In genomic region chr3:48846049-48846653, GRCm38 (mm10) we compare ENCODE assay signal across 9 mouse cellular contexts.
DNase-seq lines count a peak whose midpoint lies in the region; ATAC-seq lines count a peak whose summit lies in the region.
"Had no signal": no experiment of that assay in that cellular context is flagged by ENCODE, and none has a peak within 500 bp of the region (broad histone marks: within the 10 kb centered on the region; RNA-seq: fewer than 3 reads in every experiment).

No protein-coding gene starts in this region.

- no peak overlapping the region for H3K27ac ChIP-seq in heart, embryonic 11.5 days (ENCODE audit: low read depth, low read length)
- no peak overlapping the region for H3K27ac ChIP-seq in midbrain, embryonic 14.5 days (replicated peaks; ENCODE audit: low read depth, low read length)

- no peaks in the 10 kb centered on the region for H3K9me3 ChIP-seq in heart, embryonic 11.5 days (replicated peaks; ENCODE audit: control insufficient read depth, low read length)
- no peaks in the 10 kb centered on the region for H3K9me3 ChIP-seq in midbrain, embryonic 14.5 days (ENCODE audit: control insufficient read depth, low read length)
- H3K9me3 ChIP-seq: megakaryocyte, embryonic 14.5 days had no signal

- no peaks in the 10 kb centered on the region for H3K4me1 ChIP-seq in heart, embryonic 11.5 days (ENCODE audit: control insufficient read depth, insufficient read depth, low read length)
- no peaks in the 10 kb centered on the region for H3K4me1 ChIP-seq in midbrain, embryonic 14.5 days (ENCODE audit: control insufficient read depth, insufficient read depth, low read length)
- H3K4me1 ChIP-seq: megakaryocyte, embryonic 14.5 days had no signal

- no peak overlapping the region for H3K4me3 ChIP-seq in heart, embryonic 11.5 days (ENCODE audit: low read depth, low read length)
- no peak overlapping the region for H3K4me3 ChIP-seq in midbrain, embryonic 14.5 days (replicated peaks; ENCODE audit: low read depth, low read length)
- H3K4me3 ChIP-seq: megakaryocyte, embryonic 14.5 days had no signal

- no peak overlapping the region for H3K4me2 ChIP-seq in heart, embryonic 11.5 days
- no peak overlapping the region for H3K4me2 ChIP-seq in midbrain, embryonic 14.5 days (ENCODE audit: low read length)

- DNase-seq in heart, adult 18-20 months: peak; percentile 9 to 62
- peak; percentile 67 for DNase-seq in MN1 (ENCODE audit: low spot score)
- peak; percentile 42 to 81 for DNase-seq in cerebellum, postnatal 25 days
- DNase-seq in gastrocnemius, postnatal 10 days: peak; percentile 72
- DNase-seq in left cerebral cortex, adult 11 months (ENCODE audit: low spot score): peak; percentile 63
- peak; percentile 96 for DNase-seq in midbrain, embryonic 14.5 days
- peak; percentile 73 for DNase-seq in urinary bladder, postnatal 14 days (ENCODE audit: low spot score)

- H3K9ac ChIP-seq in heart, embryonic 11.5 days (ENCODE audit: low read depth, low read length): no peak overlapping the region
- H3K9ac ChIP-seq in midbrain, embryonic 14.5 days (replicated peaks; ENCODE audit: low read length): no peak overlapping the region

- ATAC-seq in heart, embryonic 11.5 days (replicated peaks; ENCODE audit: insufficient number of reproducible peaks, low FRiP score, low TSS enrichment): no peak
- peak; percentile 64 for ATAC-seq in midbrain, embryonic 14.5 days (ENCODE audit: low FRiP score, low TSS enrichment)

- 52% methylated on average over 6 of the region's 6 CpGs for WGBS in heart, embryonic 11.5 days (ENCODE audit: insufficient replicate concordance)
- WGBS in midbrain, embryonic 14.5 days: 43% methylated on average over 6 of the region's 6 CpGs

- H3K27me3 ChIP-seq in heart, embryonic 11.5 days (ENCODE audit: control insufficient read depth, insufficient read depth, low read length): no peaks in the 10 kb centered on the region
- no peaks in the 10 kb centered on the region for H3K27me3 ChIP-seq in midbrain, embryonic 14.5 days (ENCODE audit: control insufficient read depth, insufficient read depth, low read length)
- H3K27me3 ChIP-seq: megakaryocyte, embryonic 14.5 days had no signal

- no peaks in the 10 kb centered on the region for H3K36me3 ChIP-seq in heart, embryonic 11.5 days (ENCODE audit: control insufficient read depth, insufficient read depth, low read length)
- H3K36me3 ChIP-seq in midbrain, embryonic 14.5 days (ENCODE audit: control insufficient read depth, insufficient read depth, low read length): no peaks in the 10 kb centered on the region

Comparison
In these comparisons a context has a peak if more than half of its experiments do, and no peak if none do; other contexts are left out.
1. DNase-seq: peak in every context shown above with its lines; median percentile 96 in midbrain, embryonic 14.5 days; 73 in urinary bladder, postnatal 14 days; 72 in gastrocnemius, postnatal 10 days; 67 in MN1; 63 in left cerebral cortex, adult 11 months; 62 in cerebellum, postnatal 25 days; 36 in heart, adult 18-20 months.